Mouse (Mus musculus) lung, adult 2 months (tissue): ENCODE measurements around the gene Gucy2d.

Experiments
- CTCF ChIP-seq: fragments of 200-500 bp; IDR thresholded peaks from 2 replicates; pipeline ENCODE4 v1.5.1; 2011; ENCODE audit warnings: mild to moderate bottlenecking, low read length, control low read depth; ENCODE audit not compliant: insufficient read depth
- POLR2A ChIP-seq: fragments of 200-500 bp; IDR thresholded peaks from 2 replicates; pipeline ENCODE4 v1.6.1; 2011; ENCODE audit warnings: low read depth, mild to moderate bottlenecking, control low read depth, low read length, borderline replicate concordance; ENCODE audit errors: extremely low read depth

GRCm38 (mm10) chr7:98481066-98481734, 41.0 kb downstream of the Gucy2d start:
- TF ChIP-seq CTCF, result peak; percentile 95
- TF ChIP-seq POLR2A, result no peak
